Mouse (Mus musculus) heart, postnatal 36 days (tissue): ENCODE data around the gene Rpl39. TPM values are rescaled to one million over a fixed set of nuclear protein-coding genes. Genes with fewer than 3 reads are reported as not detected.

ENCODE experiments used
- DNase-seq, 2 experiments: peaks; one replicate each; pipeline ENCODE4 v3.0.0; 2021 to 2022
- intact Hi-C: fragments of 180-260 bp; cut with DNase I; formaldehyde crosslinking; loops from one replicate; pipeline ENCODE4 v1.15.1; 2025
- total RNA-seq, 2 experiments: library from RNA; stranded (reverse); gene quantifications; 2 replicates each; pipeline ENCODE4 v1.2.3; 2021

Rpl39 gene
- total RNA-seq, 2 experiments from 2014 or later, result 303 to 327 TPM

DNA sequence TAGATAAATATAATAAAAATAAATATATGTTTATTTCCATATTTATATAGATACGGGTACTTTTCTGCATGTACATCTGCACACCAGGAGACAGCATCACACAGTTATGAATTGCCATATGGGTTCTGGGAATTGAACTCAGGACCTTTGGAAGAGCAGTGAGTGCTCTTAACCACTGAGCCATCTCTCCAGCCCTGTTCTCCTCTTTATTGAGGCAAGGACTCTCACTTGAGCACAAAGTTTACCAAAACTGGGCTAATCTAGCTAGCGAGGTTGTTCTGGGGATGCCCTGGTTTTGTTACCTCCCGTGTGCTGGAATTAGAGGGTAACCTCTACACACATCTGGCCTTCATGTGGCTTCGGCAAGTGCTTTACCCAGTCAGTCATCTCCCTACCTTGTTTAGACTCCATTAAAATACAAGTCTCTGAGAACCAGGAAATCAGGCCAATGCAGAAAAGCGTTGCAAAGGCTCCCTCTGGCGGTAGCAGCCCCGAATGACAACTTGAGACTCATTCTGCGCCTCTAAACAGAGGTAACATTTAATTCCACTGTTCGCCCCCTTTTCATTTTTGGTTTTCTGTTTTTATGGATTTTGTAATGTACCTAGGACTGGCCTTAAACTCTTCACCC is 10.8 kb downstream of the Rpl39 start:
- intact Hi-C loops, result loop anchor here (10.0 kb wide), 1 partner anchor 310 kb away; no protein-coding TSS in a partner anchor
- DNase-seq, result peak; percentile 50 to 70

DNA sequence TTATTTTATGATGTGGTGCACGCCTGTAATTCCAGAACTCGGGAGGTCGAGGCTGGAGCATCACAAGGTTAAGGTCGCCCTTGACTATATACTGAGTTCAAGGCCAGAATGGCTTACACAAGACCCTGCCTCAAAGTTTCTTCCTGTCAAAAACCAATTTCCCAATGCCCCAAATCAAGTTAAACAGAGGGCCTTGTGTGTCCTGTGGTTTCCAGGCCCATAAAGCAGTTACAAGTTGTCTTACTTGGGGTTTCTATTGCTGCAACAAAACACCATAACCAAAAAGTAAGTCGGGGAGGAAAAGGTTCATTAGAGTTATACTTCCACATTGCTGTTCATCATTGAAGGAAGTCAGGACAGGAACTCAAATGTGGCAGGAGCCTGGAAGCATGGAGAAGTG is 16.4 kb downstream of the Rpl39 start:
- DNase-seq, result no peak
- intact Hi-C loops, result no loop called here

DNA sequence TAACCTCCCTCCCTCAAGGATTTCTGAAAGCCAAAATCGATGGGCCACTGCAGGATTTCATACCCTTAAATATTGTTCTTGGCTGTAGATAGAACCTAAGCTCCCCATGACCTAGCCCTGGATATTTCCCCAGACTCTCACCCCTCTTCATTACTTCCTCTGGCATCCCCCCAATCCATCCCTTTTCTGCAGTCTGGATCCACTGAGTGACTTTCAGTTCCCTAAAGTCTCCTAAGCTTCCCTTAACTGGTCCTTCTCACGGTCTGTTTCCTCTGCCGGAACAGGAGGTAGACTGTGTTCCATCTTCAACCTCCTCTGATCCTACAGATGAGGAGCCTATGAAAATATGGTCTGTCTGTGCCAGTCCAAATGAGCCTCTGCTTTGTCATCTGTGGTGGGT is 17.9 kb downstream of the Rpl39 start:
- DNase-seq, result no peak
- intact Hi-C loops, result no loop called here

DNA sequence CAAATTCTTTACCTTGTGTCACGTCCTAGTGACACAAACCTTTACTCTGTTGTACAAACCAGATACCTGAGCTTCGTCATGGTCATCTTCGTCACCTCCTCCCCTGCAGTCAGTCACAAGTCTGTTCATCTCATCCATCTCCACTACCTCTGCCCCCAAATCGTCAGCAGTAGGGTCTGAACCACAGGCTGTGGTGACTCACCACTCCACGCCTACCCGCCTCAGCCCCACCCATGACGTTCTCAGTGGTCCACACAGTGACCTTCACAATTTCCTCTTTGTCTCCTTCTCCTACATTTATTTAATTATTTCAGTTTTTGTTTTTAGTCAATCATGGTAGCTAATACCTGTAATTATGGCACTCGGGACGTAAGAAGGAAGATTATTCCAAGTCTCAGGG is 21.3 kb downstream of the Rpl39 start:
- no peak for DNase-seq
- intact Hi-C loops, result no loop called here

DNA sequence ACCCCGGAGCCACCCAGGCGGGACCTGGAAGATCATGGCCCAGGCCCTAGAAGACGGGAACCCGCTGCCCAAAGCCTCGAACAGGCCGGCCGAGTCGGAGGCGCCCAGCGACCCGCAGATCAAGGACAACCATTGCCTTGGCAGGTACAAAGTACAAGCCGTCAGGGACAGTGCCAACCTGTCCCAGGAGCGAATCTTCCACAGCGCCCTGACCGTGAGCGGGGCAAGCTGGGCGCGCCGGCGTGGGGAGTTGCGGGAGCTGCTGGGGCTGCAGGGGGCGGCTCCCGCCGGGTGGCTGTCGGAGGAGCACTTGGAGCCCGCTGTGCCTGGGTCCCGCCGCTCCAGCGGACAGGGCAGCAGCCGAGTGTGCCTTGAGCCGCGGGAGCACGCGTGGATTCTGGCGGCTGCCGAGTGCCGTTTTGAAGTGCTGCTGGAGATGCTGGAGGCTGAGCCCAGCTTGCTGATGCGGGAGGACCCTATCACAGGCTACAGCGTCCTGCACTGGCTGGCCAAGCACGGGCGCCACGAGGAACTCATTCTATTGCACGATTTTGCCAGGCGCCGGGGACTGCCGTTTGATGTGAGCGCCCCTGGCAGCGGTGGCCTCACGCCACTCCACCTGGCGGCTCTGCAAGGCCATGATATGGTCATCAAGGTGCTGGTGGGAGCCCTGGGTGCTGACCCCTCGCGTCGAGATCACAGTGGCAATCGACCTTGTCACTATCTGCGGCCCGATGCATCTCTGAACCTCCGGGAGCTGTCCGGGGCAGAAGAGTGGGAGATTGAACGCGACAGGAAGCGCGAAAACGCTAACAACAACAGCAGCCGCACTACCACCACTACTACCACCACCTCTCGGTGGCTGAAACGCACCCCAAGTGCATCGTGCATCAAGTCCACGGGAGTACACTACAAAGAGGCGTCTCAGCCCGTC is 36.0 kb downstream of the Rpl39 start:
- DNase-seq, result no peak
- intact Hi-C loops, result no loop called here

DNA sequence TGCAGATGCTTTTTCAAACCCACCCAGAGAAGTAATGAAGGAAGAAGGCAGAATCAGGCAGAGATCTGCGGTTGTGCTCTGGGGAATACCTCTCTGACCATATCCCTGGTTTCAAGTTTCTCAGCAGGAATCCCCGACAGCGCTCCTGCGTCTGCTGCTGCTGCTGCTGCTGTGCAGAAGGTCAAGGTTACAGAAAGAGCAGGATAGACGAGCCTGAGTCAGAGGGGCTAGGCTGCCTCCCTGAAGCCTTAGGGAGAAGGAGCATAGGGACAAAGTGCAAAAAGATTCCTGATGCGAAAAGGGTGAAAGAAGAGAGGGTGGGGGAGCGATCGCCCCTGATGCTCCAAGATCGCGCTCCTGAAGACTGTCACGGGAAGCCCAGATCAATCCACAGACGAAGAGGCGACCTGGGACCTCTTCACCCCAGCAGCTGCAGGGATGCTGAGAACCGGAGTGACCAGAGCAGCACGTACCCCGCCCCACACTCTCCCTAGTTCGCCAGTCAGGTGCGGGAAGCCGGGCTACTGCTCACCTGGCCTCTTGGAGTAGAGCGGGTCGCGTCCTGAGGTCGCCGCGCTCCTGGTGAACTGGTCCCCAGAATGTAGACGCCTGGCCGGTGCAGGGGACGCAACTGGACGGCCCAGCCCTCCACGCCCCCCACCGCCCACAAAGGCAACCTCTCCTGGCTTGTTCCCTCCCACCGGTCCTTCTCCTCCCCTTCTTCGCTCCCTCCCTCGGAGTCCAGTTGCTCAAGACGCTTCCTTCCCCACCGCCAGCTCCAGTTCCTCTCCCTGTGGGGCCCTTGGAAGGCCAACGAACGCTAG is 36.9 kb downstream of the Rpl39 start, which contains the start of gene Sowahd:
Gene Sowahd (plus strand): TSS at position 780 of the 824 bp plus-strand sequence.
- no peak for DNase-seq
- intact Hi-C loops, result no loop called here

DNA sequence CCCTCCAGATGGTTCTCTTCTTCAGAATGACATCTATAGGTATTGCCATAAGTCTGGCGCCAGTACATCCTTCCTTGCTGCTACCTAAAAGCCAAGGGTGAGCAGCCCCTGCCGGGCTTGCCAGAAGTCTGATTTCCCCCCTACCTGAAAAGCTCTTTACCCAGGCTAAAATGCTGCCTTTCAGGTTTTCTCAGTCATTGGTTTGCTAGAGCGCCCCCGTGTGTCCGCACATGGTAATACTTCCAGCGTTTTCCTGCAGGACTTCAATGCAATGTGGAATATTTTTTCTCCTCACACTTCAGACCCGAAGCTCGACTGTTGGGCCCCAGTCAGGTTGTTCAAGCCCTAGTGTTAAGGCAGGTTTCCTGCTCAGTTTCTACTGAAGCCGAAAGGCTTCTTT is 42.5 kb downstream of the Rpl39 start:
- DNase-seq, result peak; percentile 47 to 62

More for the DNA sequence above, 42.5 kb downstream of the Rpl39 start:
- intact Hi-C loops, result no loop called here

Other genes with a start within 250 kb of the Rpl39 start
- 10 to 100 TPM; 67.7 to 77.5 TPM for gene Ube2a, start 211.5 kb downstream of the Rpl39 start, total RNA-seq
- 10 to 100 TPM; 16.7 to 17.9 TPM for gene C330007P06Rik, start 211.3 kb downstream of the Rpl39 start, total RNA-seq
- 1 to 10 TPM; 3.1 to 4.1 TPM for gene Nkrf, start 182.5 kb downstream of the Rpl39 start, total RNA-seq
- 1 to 10 TPM; 5.1 to 5.6 TPM for gene Sept6, start 93.6 kb downstream of the Rpl39 start, total RNA-seq
- gene Sowahd, start 36.6 kb downstream of the Rpl39 start, total RNA-seq, result not detected
- gene Upf3b, start 24.9 kb upstream of the Rpl39 start, total RNA-seq, result 1 to 10 TPM; 7.9 to 8.0 TPM
- gene Nkap, start 41.4 kb upstream of the Rpl39 start, total RNA-seq, result 1 to 10 TPM; 9.2 to 9.9 TPM
- not detected for gene Akap14, start 83.4 kb upstream of the Rpl39 start, total RNA-seq
- 100 to 1,000 TPM; 905 to 914 TPM for gene Ndufa1, start 105.8 kb upstream of the Rpl39 start, total RNA-seq
- gene Rnf113a1, start 105.8 kb upstream of the Rpl39 start, total RNA-seq, result 1 to 10 TPM; 2.1 to 2.6 TPM
- gene Gm9, start 125.6 kb upstream of the Rpl39 start, total RNA-seq, result not detected
- not detected for gene Rhox1, start 136.9 kb upstream of the Rpl39 start, total RNA-seq
- gene Rhox2a, start 159.6 kb upstream of the Rpl39 start, total RNA-seq, result not detected
- gene Rhox3a, start 164.5 kb upstream of the Rpl39 start, total RNA-seq, result not detected
- gene Rhox4a, start 179.9 kb upstream of the Rpl39 start, total RNA-seq, result not detected